Mouse (Mus musculus): ENCODE data around the gene Ankrd22.

The Ankrd22 gene

GRCm38 (mm10) chr19:34181234-34181633, 15.4 kb upstream of the Ankrd22 start:
- DNase-seq (ENCODE audit: low read depth, low spot score): no peak

- DNase-seq (ENCODE audit: low read depth, low spot score): no peak
These were observed 14.5 kb upstream of the Ankrd22 start for GRCm38 (mm10) chr19:34180316-34180715.

- no peak for DNase-seq (ENCODE audit: low read depth, low spot score)
These were observed 13.3 kb upstream of the Ankrd22 start for GRCm38 (mm10) chr19:34179136-34179535.

- no peak for DNase-seq (ENCODE audit: low read depth, low spot score)
These were observed 8.2 kb upstream of the Ankrd22 start for GRCm38 (mm10) chr19:34174004-34174403.

GRCm38 (mm10) chr19:34171167-34171566, 5.3 kb upstream of the Ankrd22 start:
- DNase-seq (ENCODE audit: low read depth, low spot score): no peak

GRCm38 (mm10) chr19:34169121-34169520, 3.3 kb upstream of the Ankrd22 start:
- no peak for DNase-seq (ENCODE audit: low read depth, low spot score)

GRCm38 (mm10) chr19:34167896-34168661, 2.2 kb upstream of the Ankrd22 start:
- no peak for DNase-seq (ENCODE audit: low read depth, low spot score)

GRCm38 (mm10) chr19:34166386-34166785, 533 bp upstream of the Ankrd22 start:
- DNase-seq (ENCODE audit: low read depth, low spot score): no peak

GRCm38 (mm10) chr19:34162693-34163092, 3.2 kb downstream of the Ankrd22 start:
- no peak for DNase-seq (ENCODE audit: low read depth, low spot score)

- no peak for DNase-seq (ENCODE audit: low read depth, low spot score)
These were observed 12.3 kb downstream of the Ankrd22 start for GRCm38 (mm10) chr19:34153263-34154144.

GRCm38 (mm10) chr19:34151909-34152308, 13.9 kb downstream of the Ankrd22 start:
- DNase-seq (ENCODE audit: low read depth, low spot score): peak; percentile 22

GRCm38 (mm10) chr19:34148421-34148820, 17.4 kb downstream of the Ankrd22 start:
- no peak for DNase-seq (ENCODE audit: low read depth, low spot score)

GRCm38 (mm10) chr19:34139431-34140046, 26.3 kb downstream of the Ankrd22 start:
- no peak for DNase-seq (ENCODE audit: low read depth, low spot score)

- no peak for DNase-seq (ENCODE audit: low read depth, low spot score)
These were observed 27.0 kb downstream of the Ankrd22 start for GRCm38 (mm10) chr19:34138720-34139430.

GRCm38 (mm10) chr19:34120107-34120731, 45.6 kb downstream of the Ankrd22 start:
- no peak for DNase-seq (ENCODE audit: low read depth, low spot score)

GRCm38 (mm10) chr19:34119653-34120052, 46.2 kb downstream of the Ankrd22 start:
- DNase-seq (ENCODE audit: low read depth, low spot score): no peak

- DNase-seq (ENCODE audit: low read depth, low spot score): no peak
These were observed 46.8 kb downstream of the Ankrd22 start for GRCm38 (mm10) chr19:34119102-34119501.

GRCm38 (mm10) chr19:34104841-34105240, 61.0 kb downstream of the Ankrd22 start:
- DNase-seq (ENCODE audit: low read depth, low spot score): no peak

- no peak for DNase-seq (ENCODE audit: low read depth, low spot score)
These were observed 64.0 kb downstream of the Ankrd22 start for GRCm38 (mm10) chr19:34101888-34102287.

- DNase-seq (ENCODE audit: low read depth, low spot score): no peak
These were observed 65.2 kb downstream of the Ankrd22 start, which contains the start of gene Lipm for GRCm38 (mm10) chr19:34100633-34101032. Lipm (plus strand) TSS chr19:34100933.

- DNase-seq (ENCODE audit: low read depth, low spot score): no peak
These were observed 69.6 kb downstream of the Ankrd22 start for GRCm38 (mm10) chr19:34096228-34096627.

Measured in ES-CJ7 (cell line).